In the genomic region with DNA sequence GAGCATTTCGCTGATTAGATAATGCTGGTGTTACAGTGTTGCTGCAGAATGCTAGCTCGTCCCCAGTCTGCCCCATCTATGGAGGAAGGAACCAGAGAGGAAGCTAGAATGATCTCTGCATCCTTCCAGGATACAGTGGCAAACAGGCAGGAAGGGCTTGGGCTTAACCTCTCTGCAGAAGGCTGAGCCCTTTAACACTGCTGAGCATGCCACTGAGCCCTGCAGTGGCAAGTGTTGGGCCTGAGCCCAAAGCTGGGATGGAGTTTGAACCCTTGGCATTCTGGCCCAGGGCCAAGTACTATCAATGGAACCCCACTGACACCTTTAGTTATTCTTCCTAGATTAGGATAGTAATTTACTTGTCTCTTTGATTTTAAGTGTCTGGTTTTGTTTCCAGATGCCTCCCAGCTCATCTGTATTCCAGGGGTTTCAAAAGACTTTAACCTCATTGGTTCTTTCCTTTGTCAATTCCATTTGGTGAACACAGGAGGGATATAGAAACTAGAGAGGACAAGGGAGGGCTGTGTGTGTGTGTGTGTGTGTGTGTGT, we compare ENCODE assay signal across 11 mouse cellular contexts.
DNase-seq lines count a peak whose midpoint lies in the region; ATAC-seq and TF ChIP-seq lines count a peak whose summit lies in the region.
"Had no signal": no experiment of that assay in that cellular context is flagged by ENCODE, and none has a peak within 500 bp of the region (broad histone marks: within the 10 kb centered on the region; RNA-seq: fewer than 3 reads in every experiment).

No protein-coding gene starts in this region.

- no peaks in the 10 kb centered on the region; the same call in 1 of the 2 replicates for H3K4me1 ChIP-seq in lung, embryonic 14.5 days (ENCODE audit: insufficient read depth)
- H3K4me1 ChIP-seq in lung, postnatal 0 days (ENCODE audit: insufficient read depth, low read depth, low read length): no peaks in the 10 kb centered on the region
- H3K4me1 ChIP-seq in heart, embryonic 13.5 days: peaks cover 26% of the 10 kb centered on the region
- no peaks in the 10 kb centered on the region for H3K4me1 ChIP-seq in liver, embryonic 11.5 days (replicated peaks; ENCODE audit: control insufficient read depth, insufficient read depth, low read length)

- H3K9me3 ChIP-seq in lung, embryonic 14.5 days (ENCODE audit: low read depth, low read length): no peaks in the 10 kb centered on the region
- H3K9me3 ChIP-seq in lung, postnatal 0 days (ENCODE audit: low read length): no peaks in the 10 kb centered on the region
- H3K9me3 ChIP-seq in heart, embryonic 13.5 days: no peaks in the 10 kb centered on the region
- no peaks in the 10 kb centered on the region for H3K9me3 ChIP-seq in liver, embryonic 11.5 days (ENCODE audit: control insufficient read depth, low read length)

- H3K4me2 ChIP-seq in lung, embryonic 14.5 days: no peak overlapping the region
- no peak overlapping the region for H3K4me2 ChIP-seq in lung, postnatal 0 days (replicated peaks; ENCODE audit: low read depth, low read length)
- no peak overlapping the region for H3K4me2 ChIP-seq in heart, embryonic 13.5 days
- no peak overlapping the region for H3K4me2 ChIP-seq in liver, embryonic 11.5 days

- no peaks in the 10 kb centered on the region for H3K36me3 ChIP-seq in lung, embryonic 14.5 days (ENCODE audit: insufficient read depth)
- no peaks in the 10 kb centered on the region for H3K36me3 ChIP-seq in lung, postnatal 0 days (ENCODE audit: insufficient read depth, low read length)
- H3K36me3 ChIP-seq in heart, embryonic 13.5 days: no peaks in the 10 kb centered on the region
- no peaks in the 10 kb centered on the region for H3K36me3 ChIP-seq in liver, embryonic 11.5 days (ENCODE audit: control insufficient read depth, insufficient read depth, low read length)

- peak; percentile 49; the same call in 1 of the 2 replicates for ATAC-seq in lung, embryonic 14.5 days (ENCODE audit: insufficient read depth)
- ATAC-seq in lung, postnatal 0 days: no peak
- ATAC-seq in heart, embryonic 13.5 days (ENCODE audit: extremely low read depth, insufficient number of reproducible peaks, low FRiP score, low TSS enrichment): 0 out of 2 replicates have a peak, but pooled peaks have one; percentile 37
- 0 out of 2 replicates have a peak, but pooled peaks have one; percentile 15 for ATAC-seq in liver, embryonic 11.5 days (replicated peaks; ENCODE audit: low FRiP score)

- H3K9ac ChIP-seq in lung, embryonic 14.5 days: no peak overlapping the region
- no peak overlapping the region for H3K9ac ChIP-seq in lung, postnatal 0 days (replicated peaks; ENCODE audit: low read depth)
- no peak overlapping the region for H3K9ac ChIP-seq in heart, embryonic 13.5 days
- H3K9ac ChIP-seq in liver, embryonic 11.5 days (ENCODE audit: low read depth, low read length): no peak overlapping the region
- H3K9ac ChIP-seq: liver, embryonic 14.5 days had no signal

- peak; percentile 44 for DNase-seq in adrenal gland, postnatal 14 days
- no peak for DNase-seq in adrenal gland, postnatal 4 days (ENCODE audit: low spot score in 2 of 2)
- peak; percentile 26 for DNase-seq in lung, embryonic 14.5 days
- no peak for DNase-seq in lung, postnatal 0 days (ENCODE audit: low spot score)
- no peak for DNase-seq in liver, embryonic 11.5 days (ENCODE audit: low spot score)
- no peak for DNase-seq in urinary bladder, postnatal 25 days (ENCODE audit: low spot score)
- no peak for DNase-seq in T-cell, adult 2 months (ENCODE audit: low spot score)
- DNase-seq: layer of hippocampus, adult 9-11 months had no signal

- 41% methylated on average over 2 of the region's 2 CpGs for WGBS in lung, embryonic 14.5 days
- WGBS in lung, postnatal 0 days: 50% methylated on average over 2 of the region's 2 CpGs
- WGBS in heart, embryonic 13.5 days: 22% methylated on average over 2 of the region's 2 CpGs
- 49% methylated on average over 2 of the region's 2 CpGs for WGBS in liver, embryonic 11.5 days

- H3K27me3 ChIP-seq in lung, embryonic 14.5 days (ENCODE audit: insufficient read depth, low read length): no peaks in the 10 kb centered on the region
- H3K27me3 ChIP-seq in lung, postnatal 0 days (replicated peaks; ENCODE audit: insufficient read depth, low read length): no peaks in the 10 kb centered on the region
- H3K27me3 ChIP-seq in heart, embryonic 13.5 days (replicated peaks): no peaks in the 10 kb centered on the region
- H3K27me3 ChIP-seq in liver, embryonic 11.5 days (replicated peaks; ENCODE audit: control insufficient read depth, insufficient read depth, low read length): no peaks in the 10 kb centered on the region

- TF ChIP-seq EP300 in lung, postnatal 0 days (IDR thresholded peaks at IDR 0.05): no peak

- H3K4me3 ChIP-seq in lung, embryonic 14.5 days (ENCODE audit: low read depth, low read length): no peak overlapping the region
- no peak overlapping the region for H3K4me3 ChIP-seq in lung, postnatal 0 days (ENCODE audit: low read depth, low read length)
- no peak overlapping the region for H3K4me3 ChIP-seq in heart, embryonic 13.5 days
- H3K4me3 ChIP-seq in liver, embryonic 11.5 days (ENCODE audit: low read depth, low read length): no peak overlapping the region
- H3K4me3 ChIP-seq: myocyte had no signal

- TF ChIP-seq CTCF in lung, embryonic 14.5 days (IDR thresholded peaks at IDR 0.05; ENCODE audit: low read depth): no peak
- no peak for TF ChIP-seq CTCF in lung, postnatal 0 days (IDR thresholded peaks at IDR 0.05)

- H3K27ac ChIP-seq in lung, embryonic 14.5 days (ENCODE audit: low read depth): no peak overlapping the region
- no peak overlapping the region for H3K27ac ChIP-seq in lung, postnatal 0 days (ENCODE audit: low read length)
- H3K27ac ChIP-seq in heart, embryonic 13.5 days (replicated peaks): peak overlapping the region; percentile 36; the same call in 1 of the 2 replicates
- H3K27ac ChIP-seq in liver, embryonic 11.5 days (ENCODE audit: low read depth, low read length): no peak overlapping the region
- H3K27ac ChIP-seq: liver, embryonic 14.5 days had no signal

Comparison
In these comparisons a context has a peak if more than half of its experiments do, and no peak if none do; other contexts are left out.
1. DNase-seq: peak in adrenal gland, postnatal 14 days (single experiment) and lung, embryonic 14.5 days (single experiment); none in adrenal gland, postnatal 4 days (0 of 2), lung, postnatal 0 days (single experiment), liver, embryonic 11.5 days (single experiment), urinary bladder, postnatal 25 days (single experiment) and T-cell, adult 2 months (single experiment).